In genomic region chr1:162037968-162038421, GRCm38 (mm10) we compare ENCODE assay signal across 9 mouse cellular contexts. TPM values are rescaled to one million over a fixed set of nuclear protein-coding genes. Genes with fewer than 3 reads are reported as not detected.
DNase-seq lines count a peak whose midpoint lies in the region; ATAC-seq and TF ChIP-seq lines count a peak whose summit lies in the region.
"Had no signal": no experiment of that assay in that cellular context is flagged by ENCODE, and none has a peak within 500 bp of the region (broad histone marks: within the 10 kb centered on the region; RNA-seq: fewer than 3 reads in every experiment).

No protein-coding gene starts in this region.

- no peak for TF ChIP-seq POLR2A in small intestine, adult 2 months (IDR thresholded peaks at IDR 0.05; ENCODE audit: low read depth, low read length)

- H3K4me3 ChIP-seq in small intestine, adult 2 months (ENCODE audit: low read depth, low read length) = no peak overlapping the region

- H3K27me3 ChIP-seq in Patski = no peaks in the 10 kb centered on the region
- no peaks in the 10 kb centered on the region for H3K27me3 ChIP-seq in small intestine, adult 2 months (ENCODE audit: control insufficient read depth, insufficient read depth, low read length)

- CTCF ChIA-PET in Patski (lab: Charles Lee) = no interaction called here

- peaks cover 29% of the 10 kb centered on the region for H3K4me1 ChIP-seq in small intestine, adult 2 months (ENCODE audit: control insufficient read depth, insufficient read depth, insufficient read length, low read length)

- TF ChIP-seq CTCF in Patski (IDR thresholded peaks at IDR 0.05) = no peak
- TF ChIP-seq CTCF in small intestine, adult 2 months (IDR thresholded peaks at IDR 0.05; ENCODE audit: extremely low read depth, insufficient read length, insufficient replicate concordance, low read depth, low read length) = no peak

- in situ Hi-C loops in Patski (cut with MboI; ENCODE audit: low pct_unique_long_range_greater_than_20kb) = no loop called here

- no peaks in the 10 kb centered on the region for H3K36me3 ChIP-seq in small intestine, adult 2 months (ENCODE audit: control insufficient read depth, insufficient read depth, low read length)

- peak; percentile 65 for ATAC-seq in Patski
- ATAC-seq in erythroblast, adult 5-6 weeks (replicated peaks; ENCODE audit: low FRiP score, poor library complexity, severe bottlenecking) = no peak

- DNase-seq in Patski (ENCODE audit: low read depth, low spot score) = peak; percentile 56
- DNase-seq in cerebellum, postnatal 10 days = peak; percentile 25 to 35
- DNase-seq in frontal cortex, postnatal 25 days (ENCODE audit: low spot score in 2 of 2) = peak; percentile 11 to 15
- peak; percentile 65 for DNase-seq in heart, postnatal 4 days
- DNase-seq in layer of hippocampus, adult 9-11 months = peak; percentile 80
- DNase-seq in lung, postnatal 25 days (ENCODE audit: low spot score) = peak; percentile 65

- peak overlapping the region; percentile 53 for H3K27ac ChIP-seq in small intestine, adult 2 months (ENCODE audit: insufficient read depth, low read depth, low read length)

- 38% methylated on average over 10 of the region's 10 CpGs for WGBS in small intestine, adult 2 months

- POLR2A ChIA-PET in Patski (lab: Charles Lee) = interaction anchor here (0.8 kb wide), 1 partner anchor 281 kb away, joined by 3 read pairs; no protein-coding TSS in a partner anchor

RNA-seq across cellular contexts. Expression of gene 4930558K02Rik, which starts 58.6 kb away (rescaled TPM):
- polyA plus RNA-seq in Patski (2021) = not detected
- not detected for total RNA-seq in heart, postnatal 4 days (2021)
- polyA plus RNA-seq in small intestine, adult 2 months (2012; rRNA removed) = not detected in 2 replicates
- total RNA-seq in erythroblast, adult 5-6 weeks (2015; ENCODE audit: low replicate concordance) = not detected in 2 replicates
- not detected in 2 replicates for total RNA-seq in erythroblast, adult 5-6 weeks (2017; ENCODE audit: low replicate concordance)
- total RNA-seq: layer of hippocampus, adult 18-20 months had no signal

Comparison
In these comparisons a context has a peak if more than half of its experiments do, and no peak if none do; other contexts are left out.
1. DNase-seq: peak in every context shown above with its lines; median percentile 80 in layer of hippocampus, adult 9-11 months; 65 in heart, postnatal 4 days; 65 in lung, postnatal 25 days; 56 in Patski; 30 in cerebellum, postnatal 10 days; 13 in frontal cortex, postnatal 25 days.